Mouse (Mus musculus) ES-E14 (cell line): ENCODE data around the gene Etv1. TPM values are rescaled to one million over a fixed set of nuclear protein-coding genes. Genes with fewer than 3 reads are reported as not detected.

Experiments used
- DNase-seq: peaks from one replicate; pipeline ENCODE4 v3.0.0-alpha.2; 2013; ENCODE audit warnings: low read depth, low spot score
- H3K27ac ChIP-seq: 2 replicates; pipeline ENCODE4 v1.5.1; 2012; ENCODE audit warnings: low read depth, mild to moderate bottlenecking, low read length, moderate library complexity, mixed read lengths; ENCODE audit not compliant: poor library complexity, insufficient read depth, severe bottlenecking
- H3K36me3 ChIP-seq: 2 replicates; pipeline ENCODE4 v1.6.1; 2012; ENCODE audit warnings: mild to moderate bottlenecking, low read length, moderate library complexity, mixed read lengths; ENCODE audit not compliant: control insufficient read depth, poor library complexity, insufficient read depth, severe bottlenecking
- H3K4me1 ChIP-seq, 2 experiments: fragments of 150-350 bp in 1 of 2; sonication (generic) in 1 of 2; 2 replicates each; pipeline ENCODE4 v1.6.1; 2012; ENCODE audit warnings: low read length in 2 of 2, mild to moderate bottlenecking in 1 of 2, mixed read lengths in 1 of 2; ENCODE audit not compliant: control insufficient read depth in 2 of 2, insufficient read depth in 2 of 2, poor library complexity in 1 of 2
- H3K4me3 ChIP-seq, 2 experiments: fragments of 150-350 bp in 1 of 2; sonication (generic) in 1 of 2; 2 replicates each; pipeline ENCODE4 v1.5.1; 2012; ENCODE audit warnings: low read length in 2 of 2, low read depth in 1 of 2, mild to moderate bottlenecking in 1 of 2, mixed read lengths in 1 of 2; ENCODE audit not compliant: insufficient read depth in 1 of 2, poor library complexity in 1 of 2, severe bottlenecking in 1 of 2
- H3K9ac ChIP-seq: 2 replicates; pipeline ENCODE4 v1.6.1; 2012; ENCODE audit warnings: low read depth, mild to moderate bottlenecking, low read length, mixed read lengths; ENCODE audit not compliant: poor library complexity, insufficient read depth, severe bottlenecking
- H3K9me3 ChIP-seq: fragments of 150-350 bp; sonication (generic); 2 replicates; pipeline ENCODE4 v1.6.1; 2012; ENCODE audit warnings: low read depth, mild to moderate bottlenecking, low read length; ENCODE audit not compliant: control insufficient read depth, insufficient read depth
- CHD2 ChIP-seq: IDR thresholded peaks from 2 replicates; pipeline ENCODE4 v1.6.1; 2014; ENCODE audit warnings: mild to moderate bottlenecking, low read depth, low read length, inconsistent platforms
- HCFC1 ChIP-seq: IDR thresholded peaks from 2 replicates; pipeline ENCODE4 v1.6.1; 2012; ENCODE audit warnings: low read length, inconsistent platforms, borderline replicate concordance; ENCODE audit not compliant: insufficient read depth
- MAFK ChIP-seq: IDR thresholded peaks from 2 replicates; pipeline ENCODE4 v1.6.1; 2014; ENCODE audit warnings: mild to moderate bottlenecking, low read depth, low read length, inconsistent platforms; ENCODE audit not compliant: insufficient read depth
- ZC3H11A ChIP-seq: IDR thresholded peaks from 2 replicates; pipeline ENCODE4 v1.6.1; 2012; ENCODE audit warnings: low read depth, mild to moderate bottlenecking, inconsistent platforms, low read length, borderline replicate concordance
- ZNF384 ChIP-seq: IDR thresholded peaks from 2 replicates; pipeline ENCODE4 v1.6.1; 2012; ENCODE audit warnings: low read depth, low read length, inconsistent platforms
- in situ Hi-C, 2 experiments: fragments of 600-800 bp; cut with MboI; formaldehyde crosslinking; loops; one replicate each; pipeline ENCODE4 v1.15.1; 2025; ENCODE audit warnings: low sequenced_read_pairs in 2 of 2, inconsistent platforms in 1 of 2; ENCODE audit not compliant: unreplicated experiment in 2 of 2
- total RNA-seq: library from RNA; depleted of rRNA; stranded (reverse); fragments of 300-350 nt; gene quantifications from 2 replicates; pipeline ENCODE4 v1.2.3, GENCODE M21; 2012

Gene Etv1
- total RNA-seq, 1 experiment, result 21.3 TPM

DNA sequence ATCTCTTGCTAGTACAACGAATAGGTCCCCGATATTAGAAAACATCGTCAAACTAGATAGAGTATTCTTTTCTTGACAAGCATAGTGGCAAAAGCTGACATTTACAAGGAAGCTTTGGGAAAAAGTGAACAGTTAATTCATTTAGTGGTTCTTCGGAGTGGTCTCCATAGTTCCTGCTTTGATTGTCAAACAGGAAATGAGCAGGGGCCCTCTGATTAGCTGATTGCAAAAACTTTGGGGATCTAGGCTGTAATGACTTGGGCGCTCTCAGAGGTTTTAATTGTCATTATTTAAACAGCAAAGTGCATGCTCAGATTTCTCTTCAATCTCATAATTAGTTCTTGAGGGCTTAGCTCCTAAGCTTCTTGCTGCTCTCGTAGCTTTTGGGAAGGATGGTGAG lies 75.6 kb downstream of the Etv1 start:
- H3K27ac ChIP-seq, result no peak overlapping the region
- no peak overlapping the region for H3K9ac ChIP-seq
- no peak overlapping the region for H3K4me3 ChIP-seq
- 0 out of 2 replicates have a peak, but pooled peaks cover 2% of the 10 kb centered on the region for H3K36me3 ChIP-seq
- no peaks in the 10 kb centered on the region for H3K9me3 ChIP-seq
- TF ChIP-seq ZC3H11A (no peak), HCFC1 (no peak), ZNF384 (no peak), MAFK (no peak), CHD2 (no peak)
- no peak for DNase-seq
- in situ Hi-C loops, result no loop called here
- H3K4me1 ChIP-seq, result no peaks in the 10 kb centered on the region

DNA sequence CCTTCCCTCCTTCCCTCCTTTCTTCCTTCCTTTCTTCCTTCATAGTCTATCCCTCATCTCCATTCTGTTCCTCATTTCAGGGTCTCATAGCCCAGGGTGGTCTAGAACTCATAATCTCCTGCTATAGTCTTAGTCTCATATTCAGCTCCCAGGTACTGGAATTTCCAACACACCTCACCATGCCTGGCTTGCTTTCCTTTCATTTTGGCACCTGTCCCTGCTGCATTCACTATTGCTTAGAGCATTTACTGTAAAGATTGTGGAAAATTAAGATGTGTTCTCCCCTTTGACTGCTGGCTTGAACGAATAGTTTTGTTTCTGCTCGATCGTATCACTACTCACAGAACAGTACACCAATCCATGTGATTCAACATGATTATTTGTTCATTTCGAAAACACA lies 80.5 kb downstream of the Etv1 start:
- in situ Hi-C loops, result no loop called here
- Histone ChIP-seq H3K27ac (no peak overlapping the region), H3K4me1 (no peaks in the 10 kb centered on the region)

DNA sequence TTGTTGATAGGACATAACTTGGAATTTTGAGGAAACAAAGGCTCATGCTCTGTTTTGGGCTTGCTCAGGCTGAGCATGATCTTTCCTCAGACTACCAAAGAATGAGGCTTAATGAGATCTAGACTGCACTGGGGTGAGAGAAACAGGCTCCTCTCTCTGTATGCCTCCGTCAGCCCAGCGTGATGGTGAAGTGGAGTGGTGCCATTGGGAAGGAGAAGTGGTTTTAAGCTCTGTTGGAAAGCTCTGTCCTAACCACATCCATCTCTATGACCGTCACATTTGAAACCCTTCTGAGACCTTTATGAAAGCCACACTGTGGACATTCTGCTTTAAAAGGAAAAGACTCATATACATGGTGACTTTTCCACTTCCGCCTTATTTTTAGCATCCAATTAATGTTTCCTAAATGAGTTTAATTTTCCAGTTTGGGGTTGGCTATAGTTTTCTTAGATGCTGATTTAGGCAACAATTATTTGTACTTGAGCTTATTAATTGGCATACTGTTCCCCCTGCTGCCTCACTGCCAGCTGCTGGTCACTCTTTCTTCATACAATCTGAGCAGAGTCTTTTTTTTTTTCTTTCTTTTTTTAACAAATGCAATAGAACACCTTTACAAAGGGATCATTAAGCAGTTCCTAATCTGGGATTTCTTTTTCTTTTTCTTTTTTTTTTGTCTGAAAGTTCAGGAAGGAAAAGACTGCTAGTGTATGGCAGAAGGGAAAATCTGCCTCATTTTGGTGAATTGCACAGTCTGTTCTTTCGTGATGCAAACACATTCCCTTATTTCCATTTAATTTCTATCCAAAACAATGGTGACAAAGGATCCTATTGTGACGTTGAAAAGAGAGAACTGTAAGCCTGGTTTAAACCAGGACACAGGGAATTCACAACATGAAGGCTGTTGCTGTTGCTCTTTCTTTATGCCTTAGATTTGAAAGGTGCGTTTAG lies 81.3 kb downstream of the Etv1 start:
- Histone ChIP-seq H3K27ac (no peak overlapping the region), H3K9me3 (no peaks in the 10 kb centered on the region), H3K9ac (no peak overlapping the region), H3K36me3 (no peaks in the 10 kb centered on the region), H3K4me1 (no peaks in the 10 kb centered on the region), H3K4me3 (no peak overlapping the region)
- TF ChIP-seq ZNF384 (no peak), MAFK (no peak), ZC3H11A (no peak), CHD2 (no peak), HCFC1 (no peak)
- no peak for DNase-seq
- in situ Hi-C loops, result no loop called here

More for the DNA sequence above, 80.5 kb downstream of the Etv1 start:
- TF ChIP-seq MAFK (no peak), ZNF384 (no peak), HCFC1 (no peak), CHD2 (no peak), ZC3H11A (no peak)
- no peaks in the 10 kb centered on the region for H3K9me3 ChIP-seq
- no peaks in the 10 kb centered on the region for H3K36me3 ChIP-seq
- DNase-seq, result no peak
- H3K9ac ChIP-seq, result no peak overlapping the region
- H3K4me3 ChIP-seq, result no peak overlapping the region

DNA sequence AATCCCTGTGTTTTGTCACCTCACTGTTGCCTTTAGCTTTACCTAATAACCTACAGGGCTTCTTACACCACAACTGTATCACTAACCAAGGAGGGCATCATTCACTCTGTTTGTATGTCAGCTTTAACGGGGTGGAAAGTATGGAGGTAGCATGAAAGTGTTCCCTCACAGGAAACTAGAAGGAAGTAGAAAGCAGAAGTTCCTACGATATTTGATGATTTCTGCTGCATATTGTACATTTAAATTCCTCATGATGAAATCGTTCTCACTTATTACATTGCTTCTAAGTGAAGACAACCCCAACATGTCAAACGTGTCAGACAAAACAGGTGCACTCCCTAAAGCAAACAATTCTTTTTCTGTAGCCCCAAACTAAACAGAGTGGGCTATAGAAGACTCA lies 84.2 kb downstream of the Etv1 start:
- Histone ChIP-seq H3K4me1 (no peaks in the 10 kb centered on the region), H3K27ac (no peak overlapping the region), H3K36me3 (no peaks in the 10 kb centered on the region), H3K4me3 (no peak overlapping the region), H3K9ac (no peak overlapping the region), H3K9me3 (no peaks in the 10 kb centered on the region)
- DNase-seq, result no peak
- TF ChIP-seq HCFC1, result no peak
- TF ChIP-seq ZNF384, result no peak
- TF ChIP-seq ZC3H11A, result no peak
- no peak for TF ChIP-seq MAFK
- no peak for TF ChIP-seq CHD2
- in situ Hi-C loops, result no loop called here
